Mouse (Mus musculus): ENCODE measurements around the gene Muc1. TPM values are rescaled to one million over a fixed set of nuclear protein-coding genes. Genes with fewer than 3 reads are reported as not detected.
A peak's percentile ranks its signal among the peaks of the same experiment; 100 is the strongest.

The Muc1 gene
- polyA plus RNA-seq, 1 experiment from 2014 or later: 0.53 TPM

DNA sequence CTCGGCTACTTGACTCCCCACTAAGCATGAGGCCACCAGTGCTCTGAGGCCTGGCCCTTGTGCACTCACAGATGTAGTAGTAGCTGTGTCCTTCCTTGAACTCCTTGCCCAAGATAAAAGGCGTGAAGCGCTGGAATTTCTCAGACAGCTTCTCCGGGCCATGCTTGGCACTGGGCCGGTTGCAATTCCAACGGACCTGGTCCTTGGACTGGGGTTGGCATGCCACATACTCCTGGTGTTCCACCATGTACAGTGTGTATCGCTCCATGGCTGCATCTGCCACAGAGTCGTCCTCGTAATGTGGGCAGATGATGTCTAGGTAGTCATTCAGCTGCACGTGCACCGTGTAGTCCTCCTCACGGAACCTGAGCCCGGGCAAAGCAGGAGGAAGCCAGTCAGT, 47.2 kb downstream of the Muc1 start:
- ATAC-seq (ENCODE audit: insufficient number of reproducible peaks, insufficient read depth, low FRiP score, low TSS enrichment, low read depth): no peak
- peaks cover 10% of the 10 kb centered on the region; the same call in 1 of the 2 replicates for H3K27me3 ChIP-seq
- H3K9ac ChIP-seq (replicated peaks): no peak overlapping the region
- H3K4me2 ChIP-seq: no peak overlapping the region
- H3K4me1 ChIP-seq (replicated peaks): peaks cover 42% of the 10 kb centered on the region
- no peaks in the 10 kb centered on the region for H3K9me3 ChIP-seq
- no peak overlapping the region for H3K27ac ChIP-seq
- WGBS: 92% methylated on average over 13 of the region's 13 CpGs
- peaks cover 40% of the 10 kb centered on the region for H3K36me3 ChIP-seq
- H3K4me3 ChIP-seq (replicated peaks): no peak overlapping the region

DNA sequence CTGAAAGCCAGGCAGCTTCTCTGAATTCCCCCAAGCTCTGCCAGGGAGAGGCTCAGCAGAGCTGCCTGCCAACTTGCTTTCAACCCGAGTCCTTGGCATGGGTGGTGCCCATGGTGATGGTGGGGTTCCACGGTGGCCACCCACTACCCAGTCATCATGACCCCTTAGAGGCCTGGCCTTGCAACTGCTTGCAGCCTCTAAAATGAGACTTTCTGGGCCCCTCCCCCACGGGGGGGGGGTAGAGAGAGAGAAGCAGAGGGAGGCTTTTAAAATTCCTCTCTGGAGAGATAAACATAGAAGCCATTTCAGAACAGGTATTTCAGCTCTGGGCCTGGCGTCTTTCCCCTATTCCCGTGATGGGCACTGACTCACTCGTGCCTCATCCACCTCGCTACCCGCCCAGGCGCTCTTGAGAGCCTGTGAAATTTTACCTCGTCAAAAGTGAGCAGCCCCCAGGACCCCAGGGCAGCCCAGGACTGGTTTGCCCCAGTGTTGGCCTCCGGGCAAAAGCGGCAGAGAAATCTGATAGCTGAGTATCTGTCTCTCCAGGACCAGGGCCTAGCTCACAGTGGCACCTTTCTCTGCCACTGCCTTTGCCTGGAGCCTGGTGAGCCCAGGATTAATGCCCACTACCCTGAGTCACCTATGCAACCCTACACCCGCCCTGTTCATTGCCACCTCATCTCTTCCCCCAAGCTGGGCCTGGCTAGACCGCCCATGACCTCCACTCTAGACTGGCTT, 48.6 kb downstream of the Muc1 start:
- Histone ChIP-seq H3K4me2 (peak overlapping the region; percentile 91), H3K9ac (replicated peaks) (peak overlapping the region; percentile 72), H3K27ac (peak overlapping the region; percentile 82), H3K4me3 (replicated peaks) (peak overlapping the region; percentile 59), H3K4me1 (replicated peaks) (peaks cover 55% of the 10 kb centered on the region), H3K36me3 (peaks cover 27% of the 10 kb centered on the region), H3K27me3 (peaks cover 14% of the 10 kb centered on the region), H3K9me3 (no peaks in the 10 kb centered on the region)
- no peak for ATAC-seq (ENCODE audit: insufficient number of reproducible peaks, insufficient read depth, low FRiP score, low TSS enrichment, low read depth)
- WGBS: 30% methylated on average over 14 of the region's 14 CpGs

DNA sequence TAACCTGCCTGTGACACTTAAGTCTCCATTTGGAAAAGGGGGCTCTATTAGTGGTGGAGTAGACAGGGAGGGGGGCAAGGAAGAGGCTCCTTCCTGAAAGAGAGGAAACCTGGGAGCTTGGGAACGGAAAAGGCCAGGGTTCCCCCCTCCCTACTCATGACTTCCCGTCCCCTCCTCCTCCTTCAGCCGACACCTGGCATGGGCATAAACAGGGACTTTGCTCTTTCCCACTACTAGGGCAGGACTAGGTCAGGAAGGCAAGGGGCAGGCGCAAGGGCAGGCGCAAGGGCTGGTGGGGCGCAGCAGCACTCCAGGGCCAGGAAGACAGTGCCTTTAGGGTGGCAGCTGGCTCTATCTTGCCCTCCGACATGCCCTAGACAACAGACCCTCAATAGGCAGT, 49.2 kb downstream of the Muc1 start:
- Histone ChIP-seq H3K27ac (peak overlapping the region; percentile 82), H3K9ac (replicated peaks) (peak overlapping the region; percentile 72), H3K4me1 (replicated peaks) (peaks cover 55% of the 10 kb centered on the region), H3K9me3 (no peaks in the 10 kb centered on the region), H3K4me3 (replicated peaks) (peak overlapping the region; percentile 59), H3K4me2 (peak overlapping the region; percentile 91), H3K36me3 (peaks cover 24% of the 10 kb centered on the region), H3K27me3 (peaks cover 14% of the 10 kb centered on the region)
- 46% methylated on average over 7 of the region's 7 CpGs for WGBS
- no peak for ATAC-seq (ENCODE audit: insufficient number of reproducible peaks, insufficient read depth, low FRiP score, low TSS enrichment, low read depth)

- H3K9ac ChIP-seq (replicated peaks): peak overlapping the region; percentile 72
- peak overlapping the region; percentile 91 for H3K4me2 ChIP-seq
- 7% methylated on average over 8 of the region's 8 CpGs for WGBS
- H3K9me3 ChIP-seq: no peaks in the 10 kb centered on the region
- H3K27me3 ChIP-seq: peaks cover 14% of the 10 kb centered on the region
- H3K27ac ChIP-seq: peak overlapping the region; percentile 82
- peaks cover 20% of the 10 kb centered on the region for H3K36me3 ChIP-seq
- ATAC-seq (ENCODE audit: insufficient number of reproducible peaks, insufficient read depth, low FRiP score, low TSS enrichment, low read depth): no peak
- H3K4me3 ChIP-seq (replicated peaks): peak overlapping the region; percentile 59
- peaks cover 55% of the 10 kb centered on the region for H3K4me1 ChIP-seq (replicated peaks)
Measured at GRCm38 (mm10) chr3:89278643-89279042, 49.8 kb downstream of the Muc1 start.

DNA sequence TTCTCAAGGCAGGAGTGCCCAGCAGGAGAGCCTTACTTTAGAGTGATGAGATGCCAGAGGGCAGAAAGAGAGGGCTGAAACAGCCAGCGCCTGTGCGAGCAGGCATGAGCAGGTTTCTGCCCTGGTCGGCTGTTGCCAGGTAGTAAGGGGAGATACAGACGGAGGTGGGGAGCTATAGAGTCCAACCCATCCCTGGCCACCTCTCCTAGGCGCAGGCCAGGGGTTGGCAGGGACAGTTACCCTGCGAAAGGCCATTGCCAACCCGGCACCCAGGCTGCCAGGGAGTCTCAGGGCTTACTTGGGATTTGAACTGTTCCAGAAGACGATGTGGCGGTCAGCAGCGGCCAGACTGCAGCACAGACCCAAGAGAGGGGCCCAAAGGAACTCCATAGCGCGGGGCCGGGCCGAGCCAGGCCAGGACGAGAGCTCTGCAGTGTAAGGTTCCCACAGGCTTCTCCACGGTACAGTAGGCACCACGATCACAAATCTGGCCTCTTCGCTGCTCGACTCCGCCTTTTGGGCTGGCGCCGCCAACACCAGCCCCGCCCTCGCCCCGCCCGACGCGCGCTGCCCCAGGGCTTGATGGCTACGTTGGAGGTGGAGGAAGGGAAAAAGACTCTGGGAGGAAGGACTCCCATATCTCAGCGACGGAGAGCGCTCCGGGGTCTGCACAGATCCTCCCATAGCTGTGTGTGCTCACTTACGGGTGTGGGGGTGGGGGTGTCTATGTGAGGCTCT, 50.5 kb downstream of the Muc1 start:
- WGBS: 1% methylated on average over 35 of the region's 35 CpGs
- Histone ChIP-seq H3K27me3 (peaks cover 14% of the 10 kb centered on the region), H3K9ac (replicated peaks) (peak overlapping the region; percentile 72), H3K9me3 (no peaks in the 10 kb centered on the region), H3K36me3 (peaks cover 18% of the 10 kb centered on the region), H3K4me1 (replicated peaks) (peaks cover 55% of the 10 kb centered on the region), H3K27ac (peak overlapping the region; percentile 82), H3K4me3 (replicated peaks) (peak overlapping the region; percentile 59), H3K4me2 (peak overlapping the region; percentile 91)
- peak; percentile 72 for ATAC-seq (ENCODE audit: insufficient number of reproducible peaks, insufficient read depth, low FRiP score, low TSS enrichment, low read depth)

GRCm38 (mm10) chr3:89280050-89280605, 51.3 kb downstream of the Muc1 start:
- ATAC-seq (ENCODE audit: insufficient number of reproducible peaks, insufficient read depth, low FRiP score, low TSS enrichment, low read depth): no peak
- Histone ChIP-seq H3K9ac (replicated peaks) (peak overlapping the region; percentile 72), H3K27ac (peak overlapping the region; percentile 82), H3K4me1 (replicated peaks) (peaks cover 59% of the 10 kb centered on the region), H3K36me3 (peaks cover 11% of the 10 kb centered on the region), H3K9me3 (no peaks in the 10 kb centered on the region), H3K4me2 (peak overlapping the region; percentile 91), H3K4me3 (replicated peaks) (peak overlapping the region; percentile 59), H3K27me3 (peaks cover 18% of the 10 kb centered on the region)
- under 1% methylated on average over 29 of the region's 29 CpGs for WGBS

DNA sequence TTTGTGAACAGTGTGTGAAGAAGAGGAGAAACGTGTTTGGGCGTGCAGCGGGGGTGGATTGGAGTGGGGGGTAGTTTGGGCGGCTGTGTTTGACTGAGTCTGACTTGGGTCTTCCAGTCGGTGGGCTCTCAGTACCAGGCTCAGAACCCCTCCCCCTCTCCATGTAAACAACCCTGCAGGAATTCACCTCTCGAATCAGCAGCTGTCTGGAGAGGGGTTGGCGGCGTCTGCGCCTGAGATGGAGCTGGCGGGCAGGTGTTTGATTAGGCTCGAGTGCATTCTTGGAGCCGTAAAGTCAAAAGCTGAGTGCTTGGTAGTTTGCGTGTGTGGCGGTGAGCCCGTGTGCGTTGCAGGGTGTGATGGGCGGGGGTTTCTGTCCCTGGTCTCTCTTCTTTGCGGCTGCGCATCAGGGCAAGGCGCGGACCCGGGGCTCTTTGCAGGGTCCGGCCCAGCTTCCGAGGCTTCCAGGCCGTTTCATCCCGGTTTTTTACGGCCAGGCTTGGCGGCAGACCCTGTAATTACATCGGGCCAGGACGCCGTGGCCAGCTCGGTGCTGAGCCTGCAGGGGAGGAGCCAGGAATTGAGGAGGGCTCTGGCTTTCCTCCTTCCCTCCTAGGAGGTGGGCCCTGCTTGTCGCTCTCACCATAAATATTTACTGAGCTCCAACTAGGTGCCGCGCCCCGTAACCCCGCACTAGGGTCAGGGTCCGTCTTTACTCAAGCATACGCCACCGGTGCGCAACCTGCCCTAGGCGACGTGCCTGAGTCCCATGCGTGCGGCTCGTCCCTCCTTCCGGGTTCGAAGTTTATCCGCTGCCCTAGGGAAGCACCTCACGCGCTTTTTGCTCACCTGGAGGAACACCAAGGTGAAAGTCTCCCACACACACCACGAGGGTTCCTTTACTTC, 52.0 kb downstream of the Muc1 start, which contains the start of gene Efna1:
Gene Efna1 (minus strand): TSS at position 537 of the 906 bp plus-strand sequence.
- H3K27me3 ChIP-seq: peaks cover 18% of the 10 kb centered on the region
- H3K27ac ChIP-seq: peak within 1 kb of the TSS; percentile 82
- H3K4me2 ChIP-seq: peak within 1 kb of the TSS; percentile 91
- H3K9ac ChIP-seq (replicated peaks): peak within 1 kb of the TSS; percentile 72
- WGBS: under 1% methylated on average over 52 of the region's 52 CpGs
- ATAC-seq (ENCODE audit: insufficient number of reproducible peaks, insufficient read depth, low FRiP score, low TSS enrichment, low read depth): peak; percentile 18; the same call in 1 of the 2 replicates
- H3K4me1 ChIP-seq (replicated peaks): peaks cover 59% of the 10 kb centered on the region
- peaks cover 4% of the 10 kb centered on the region for H3K36me3 ChIP-seq
- H3K9me3 ChIP-seq: no peaks in the 10 kb centered on the region
- peak within 1 kb of the TSS; percentile 59 for H3K4me3 ChIP-seq (replicated peaks)

- H3K9me3 ChIP-seq: no peaks in the 10 kb centered on the region
- H3K27me3 ChIP-seq: peaks cover 18% of the 10 kb centered on the region
- no peak for ATAC-seq (ENCODE audit: insufficient number of reproducible peaks, insufficient read depth, low FRiP score, low TSS enrichment, low read depth)
- H3K9ac ChIP-seq (replicated peaks): peak overlapping the region; percentile 35; the same call in 1 of the 2 replicates
- H3K27ac ChIP-seq: peak overlapping the region; percentile 82; the same call in 1 of the 2 replicates
- WGBS: 10% methylated on average over 20 of the region's 20 CpGs
- no peaks in the 10 kb centered on the region for H3K36me3 ChIP-seq
- H3K4me2 ChIP-seq: peak overlapping the region; percentile 91
- H3K4me3 ChIP-seq (replicated peaks): peak overlapping the region; percentile 59
- H3K4me1 ChIP-seq (replicated peaks): peaks cover 57% of the 10 kb centered on the region
Measured at GRCm38 (mm10) chr3:89281579-89282290, 52.9 kb downstream of the Muc1 start.

DNA sequence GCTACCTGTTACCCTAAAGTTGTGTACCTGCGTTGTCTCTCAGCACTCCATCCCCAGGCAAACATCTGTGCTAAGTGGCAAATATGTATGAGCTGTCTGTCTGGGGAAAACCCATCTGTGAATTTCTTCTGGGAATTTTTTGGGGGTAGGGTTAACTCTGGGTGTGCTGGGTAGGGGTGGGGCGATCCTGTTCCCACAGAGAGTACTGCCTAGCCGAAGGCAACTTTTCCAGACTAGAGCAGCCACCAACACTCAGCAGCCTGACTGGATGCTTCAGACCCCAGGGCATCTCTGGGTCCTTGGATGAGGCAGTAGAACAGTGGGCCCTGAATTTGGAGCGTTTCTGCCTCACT, 53.4 kb downstream of the Muc1 start:
- Histone ChIP-seq H3K9ac (replicated peaks) (no peak overlapping the region), H3K36me3 (no peaks in the 10 kb centered on the region), H3K27me3 (peaks cover 18% of the 10 kb centered on the region), H3K4me3 (replicated peaks) (no peak overlapping the region), H3K27ac (no peak overlapping the region), H3K9me3 (no peaks in the 10 kb centered on the region), H3K4me1 (replicated peaks) (peaks cover 57% of the 10 kb centered on the region), H3K4me2 (no peak overlapping the region; the same call in 1 of the 2 replicates)
- WGBS: 21% methylated on average over 4 of the region's 4 CpGs
- ATAC-seq (ENCODE audit: insufficient number of reproducible peaks, insufficient read depth, low FRiP score, low TSS enrichment, low read depth): no peak
